Mouse (Mus musculus): ENCODE measurements around the gene Olfr460.
A peak's percentile ranks its signal among the peaks of the same experiment; 100 is the strongest.
"Not testable (repeated sequence)": the region's sequence is repeated elsewhere in the genome, so short reads cannot be mapped to it uniquely, and the experiment has no call there.

Gene Olfr460

DNA sequence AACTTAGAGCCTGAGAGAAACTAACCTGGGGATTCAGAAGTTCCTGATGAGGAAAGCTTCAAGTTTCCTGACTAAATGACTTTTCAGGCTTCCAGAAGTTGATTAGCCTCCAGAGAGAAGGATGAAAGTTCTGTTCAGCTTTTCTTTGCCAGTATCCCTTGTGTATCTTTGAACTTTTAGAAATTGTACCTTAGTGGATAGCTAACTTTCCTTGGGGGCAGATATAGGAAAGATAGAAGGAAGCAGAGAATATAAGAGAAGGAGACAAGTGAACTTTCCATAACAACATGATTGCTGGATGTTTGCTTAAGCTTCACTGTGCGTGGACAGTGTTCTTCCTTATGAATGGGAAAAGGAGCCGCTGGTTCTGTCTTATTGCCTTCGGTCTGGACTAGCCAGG, at the start of gene Olfr460:
Gene Olfr460, plus strand, starts transcription at position 301 of the 400 bp plus-strand sequence.
- DNase-seq: no peak

DNA sequence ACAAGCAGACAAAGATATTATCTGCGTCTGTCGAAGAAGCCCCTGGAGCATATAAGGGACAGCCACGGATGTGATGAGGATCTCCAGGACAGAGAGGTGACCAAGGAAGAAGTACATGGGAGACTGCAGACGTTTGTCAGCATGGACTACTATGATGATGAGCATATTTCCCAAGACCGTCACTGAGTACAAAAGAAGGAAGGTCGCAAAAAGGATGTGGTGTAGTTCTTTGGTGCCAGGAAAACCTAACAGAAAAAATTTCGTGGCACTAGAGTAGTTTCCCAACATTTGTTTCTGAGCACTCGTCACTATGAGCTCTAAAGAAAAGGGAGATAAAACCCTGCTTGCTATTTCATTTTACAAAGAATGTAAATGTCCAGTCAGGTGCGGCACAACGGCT, 24.6 kb upstream of the Olfr460 start:
- no peak for DNase-seq

DNA sequence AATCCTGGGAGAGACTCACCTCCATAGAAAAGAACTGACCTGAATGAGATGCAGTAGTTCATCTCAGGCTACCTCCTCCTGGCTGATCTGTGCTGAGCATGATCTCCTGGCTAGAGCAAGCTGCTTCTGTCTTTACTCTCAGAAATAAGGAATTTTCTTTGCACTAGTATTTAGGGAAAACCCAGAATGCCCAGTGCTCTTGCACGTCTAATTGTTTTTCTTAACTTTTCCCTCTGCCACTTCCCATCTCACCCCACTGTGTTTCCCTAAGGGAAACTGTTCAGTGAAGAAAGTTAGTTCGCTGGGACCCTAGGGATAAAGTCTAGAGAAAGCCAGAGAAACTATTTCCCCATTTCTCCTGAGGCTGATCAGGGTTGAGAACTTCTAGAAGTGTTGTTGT, 14.3 kb upstream of the Olfr460 start, which contains the start of gene Olfr461:
Gene Olfr461, minus strand, starts transcription at position 101 of the 400 bp plus-strand sequence.
- DNase-seq: no peak

DNA sequence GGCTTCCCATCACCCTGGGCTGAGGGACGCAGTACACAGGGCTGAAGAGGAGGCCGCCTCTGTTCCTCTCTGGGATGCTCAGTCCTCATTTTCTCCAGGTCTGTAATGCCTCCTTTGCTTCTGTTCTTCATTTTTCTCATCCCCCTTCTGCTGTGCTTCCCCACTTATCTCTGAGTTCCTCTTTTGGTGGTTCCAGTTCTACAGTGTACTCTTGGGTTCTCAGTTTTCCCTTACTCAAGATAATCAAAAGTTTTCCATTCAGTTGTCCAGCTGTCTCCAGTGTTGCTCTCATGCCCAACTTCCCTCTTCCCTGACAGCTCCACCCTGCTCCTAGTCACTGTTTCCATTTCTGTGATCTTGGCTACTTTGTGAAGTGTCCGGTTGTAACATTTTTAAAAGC, 4.3 kb downstream of the Olfr460 start:
- DNase-seq: no peak

DNA sequence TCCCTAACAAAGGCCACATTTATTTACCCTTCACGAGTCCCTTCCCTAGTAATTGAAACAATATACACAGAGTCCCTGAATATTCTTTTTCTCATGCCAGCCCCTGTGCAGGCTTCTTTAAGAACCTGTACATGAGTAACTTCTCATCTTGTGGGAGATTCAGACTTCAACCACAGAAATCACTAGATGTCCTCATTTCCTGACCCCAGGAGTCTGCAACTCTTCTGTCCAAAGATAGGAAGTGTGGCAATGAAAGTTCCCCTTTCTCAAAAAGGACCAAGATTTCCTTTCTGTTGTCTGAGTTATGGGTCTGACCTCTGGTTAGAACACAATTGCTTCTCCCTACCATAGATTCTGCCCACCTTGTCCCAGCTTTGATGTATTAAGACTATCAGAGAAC, 7.0 kb downstream of the Olfr460 start:
- no peak for DNase-seq

DNA sequence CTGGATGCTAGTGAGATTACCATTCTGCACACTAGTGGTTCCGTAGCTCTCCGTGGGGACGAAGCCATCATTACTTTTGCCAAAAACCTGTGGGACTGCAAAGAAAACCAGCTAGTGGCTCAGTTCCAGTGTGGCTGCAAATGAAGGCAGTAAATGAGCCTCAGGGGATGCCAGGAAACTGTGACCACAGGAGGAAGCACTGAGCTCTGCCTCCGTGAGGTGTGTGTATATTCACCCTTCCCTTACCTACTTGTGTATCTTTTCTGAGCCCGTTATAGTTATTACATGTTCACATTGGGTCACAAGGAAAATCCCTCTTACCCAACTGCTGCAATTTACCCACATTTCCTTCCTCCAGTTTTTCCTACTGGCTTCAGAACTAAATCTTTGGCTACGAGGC, 15.0 kb downstream of the Olfr460 start:
- no peak for DNase-seq

DNA sequence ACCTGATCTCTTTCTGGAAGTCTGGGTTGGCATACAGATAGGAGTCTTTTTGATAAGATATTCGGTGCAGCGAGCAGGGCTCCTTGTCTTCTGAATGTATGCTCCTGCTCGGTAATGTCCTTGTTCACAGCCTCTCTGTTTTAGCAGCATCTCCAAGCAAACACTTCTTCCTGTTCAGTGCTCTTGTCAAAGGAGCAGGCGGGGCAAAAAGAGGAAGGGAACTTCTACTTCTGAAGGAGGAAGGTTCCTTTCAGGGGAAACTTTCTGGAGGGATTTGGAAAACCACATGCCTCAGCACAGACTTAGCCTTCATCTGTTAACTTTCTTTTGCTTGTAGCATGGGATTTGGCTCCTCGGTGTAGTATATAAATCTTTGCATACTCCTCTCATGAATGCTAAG, 16.4 kb downstream of the Olfr460 start, which contains the start of gene Clec5a:
Gene Clec5a, minus strand, starts transcription at position 177 of the 400 bp plus-strand sequence.
- DNase-seq: no peak

DNA sequence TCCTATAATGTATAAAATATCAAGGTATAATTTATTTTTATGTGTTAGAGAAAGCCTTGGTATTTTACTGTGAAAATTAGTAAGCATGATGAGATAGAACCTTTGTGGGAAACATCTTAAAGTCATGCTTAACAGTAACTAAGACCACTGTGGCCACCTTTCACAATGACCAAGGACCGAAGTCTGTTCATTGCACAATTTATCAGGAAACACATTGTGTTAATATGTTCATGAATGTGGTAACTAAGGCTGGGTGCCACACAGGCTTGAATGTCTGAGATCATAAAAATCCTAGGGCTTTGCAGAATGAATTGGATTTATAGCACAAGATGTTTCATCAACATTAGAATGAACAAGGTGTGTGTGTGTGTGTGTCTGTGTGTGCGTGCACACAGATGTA, 19.1 kb downstream of the Olfr460 start:
- DNase-seq: no peak

DNA sequence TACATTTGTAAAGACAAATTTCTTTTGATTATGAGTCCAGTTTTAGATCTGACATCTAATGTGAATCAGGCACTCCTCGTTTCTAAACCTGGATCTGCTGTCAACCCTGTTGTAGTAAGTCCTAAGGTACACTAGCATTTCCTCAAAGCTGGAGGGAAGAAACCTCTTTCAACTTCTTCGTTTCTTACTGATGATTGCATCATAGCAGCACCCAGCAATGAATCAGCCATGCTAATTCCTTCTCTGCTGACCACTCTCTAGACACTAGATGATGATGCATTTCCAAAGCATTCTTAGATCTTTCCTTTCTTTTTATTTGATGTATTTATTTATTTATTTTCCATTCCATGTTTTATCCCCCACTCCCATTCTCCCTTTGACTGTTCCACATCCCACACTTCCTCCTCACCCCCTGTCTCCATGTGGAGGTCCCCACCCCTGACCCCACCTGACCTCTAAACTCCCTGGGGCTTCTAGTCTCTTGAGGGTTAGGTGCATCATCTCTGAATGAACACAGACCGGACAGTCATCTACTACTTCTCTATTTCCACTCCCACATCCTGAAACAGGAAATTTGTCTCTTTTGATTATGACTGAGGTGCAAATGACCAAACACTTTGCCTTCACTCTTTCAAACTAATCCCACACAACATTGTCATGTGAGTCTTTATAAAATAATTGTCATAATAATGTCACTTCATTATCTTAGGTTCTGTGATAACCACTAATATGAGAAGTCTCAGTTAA, 25.7 kb downstream of the Olfr460 start:
- DNase-seq: no peak

DNA sequence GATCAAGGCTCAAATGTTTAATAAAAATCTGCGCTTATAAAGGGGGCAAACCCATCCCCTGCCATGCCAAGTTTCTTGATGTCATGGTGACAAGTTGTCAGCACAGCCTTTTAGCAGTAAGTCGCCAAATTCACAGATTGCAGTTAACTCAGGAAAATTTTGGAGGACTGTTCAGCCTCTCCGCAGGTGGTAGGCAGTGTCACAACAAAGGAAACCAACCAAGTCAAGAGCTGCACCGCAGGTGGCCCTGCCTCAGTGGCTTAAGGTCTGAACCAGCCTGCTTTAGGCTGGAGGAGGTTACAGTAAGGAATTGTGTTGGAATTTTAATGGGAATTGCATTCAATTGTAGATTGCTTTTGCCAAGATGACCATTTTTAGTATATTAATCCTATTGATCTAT, 29.3 kb downstream of the Olfr460 start:
- not testable (repeated sequence) for DNase-seq

DNA sequence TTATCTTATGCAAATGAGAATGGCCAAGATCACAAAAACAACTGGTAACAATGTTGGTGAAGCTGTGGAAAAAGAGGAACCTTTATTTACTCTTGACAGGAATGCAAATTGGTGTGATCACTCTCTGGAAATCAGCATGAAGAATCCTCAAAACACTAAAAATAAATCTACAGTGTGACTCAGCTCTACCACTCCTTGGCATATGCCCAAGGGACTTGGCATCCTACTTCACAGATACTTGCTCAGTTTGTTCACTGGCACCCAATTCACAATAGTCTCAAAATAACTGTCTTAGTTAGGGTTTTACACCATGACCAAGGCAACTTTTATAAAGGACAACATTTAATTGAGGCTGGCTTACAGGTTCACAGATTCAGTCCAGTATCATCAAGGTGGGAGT, 38.1 kb downstream of the Olfr460 start:
- DNase-seq: no peak

DNA sequence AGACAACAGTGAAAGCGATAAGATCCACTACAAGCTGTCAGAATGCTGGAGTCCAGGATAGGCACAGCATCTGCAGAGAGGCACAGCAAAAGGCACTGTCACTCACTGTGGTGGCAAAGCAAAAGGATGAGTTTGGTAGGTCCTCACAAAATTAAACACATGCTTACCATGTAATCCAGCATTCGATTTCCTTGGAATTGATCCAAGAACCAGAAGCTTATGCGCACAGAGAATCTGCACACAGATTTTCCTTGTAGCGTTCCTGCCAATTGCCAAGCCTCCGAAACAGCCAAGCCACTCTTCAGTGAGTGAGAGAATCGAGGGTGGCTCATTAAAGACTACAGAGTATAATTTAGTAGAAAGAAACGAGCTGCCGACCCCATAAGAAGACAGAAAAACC, 41.0 kb downstream of the Olfr460 start:
- DNase-seq: no peak

DNA sequence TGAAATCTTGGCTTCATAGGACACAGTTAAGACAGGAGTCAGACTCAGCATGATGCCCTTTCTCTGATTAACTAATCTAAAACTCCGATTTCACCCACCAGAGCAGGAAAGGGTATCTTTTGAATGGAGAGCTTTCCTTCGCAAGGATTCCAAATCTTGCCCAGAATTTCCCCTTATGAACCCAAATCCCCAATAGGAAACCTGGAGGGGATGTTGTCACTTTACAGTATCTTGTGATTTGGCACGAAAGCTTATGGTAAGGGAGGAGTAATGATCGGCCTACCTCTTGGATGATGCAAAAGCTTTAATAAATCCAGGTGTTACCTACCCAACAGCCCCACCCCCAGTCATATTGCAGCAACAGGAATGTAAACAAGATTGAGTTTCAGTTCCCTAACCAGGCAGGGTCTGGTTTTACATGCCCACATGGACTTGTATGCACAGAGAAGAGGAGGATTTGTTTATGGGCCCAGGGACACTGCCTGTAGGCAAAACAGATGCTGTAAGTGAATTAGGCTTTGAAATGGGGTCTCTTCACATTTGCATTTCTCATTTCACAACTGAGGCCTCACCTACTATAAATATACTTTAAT, 44.1 kb downstream of the Olfr460 start, which contains the start of gene Tas2r138:
Gene Tas2r138, minus strand, starts transcription at position 51 of the 593 bp plus-strand sequence.
- DNase-seq: no peak

DNA sequence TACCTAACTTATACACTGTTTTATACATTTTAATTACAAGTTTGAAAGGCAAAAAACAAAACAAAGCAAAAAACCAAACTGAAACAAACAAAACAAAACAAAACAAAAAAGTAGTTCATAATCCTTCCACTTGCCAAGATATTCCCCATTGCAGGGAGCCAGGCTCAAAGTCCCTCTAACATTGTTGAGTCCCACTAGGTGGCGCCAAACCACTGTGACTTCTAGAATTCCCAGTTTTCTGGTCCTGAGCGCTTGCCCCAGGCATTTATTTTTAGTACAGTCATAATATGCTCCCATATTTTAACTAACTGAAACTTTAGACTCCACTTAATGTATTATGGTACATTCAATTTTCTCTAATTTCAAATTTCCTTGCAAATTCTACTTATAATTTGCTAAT, 48.7 kb downstream of the Olfr460 start:
- peak; percentile 10 to 12 for DNase-seq
